Mouse (Mus musculus) midbrain, embryonic 14.5 days (tissue): Measurements from ENCODE around the gene Arsb. TPM values are rescaled to one million over a fixed set of nuclear protein-coding genes. Genes with fewer than 3 reads are reported as not detected.

Experiments used
- ATAC-seq: fragments of 200-750 bp; cut with Nextera tagmentation; 2 replicates; pipeline ENCODE4 v1.8.0; 2017; ENCODE audit warnings: moderate number of reproducible peaks, moderate library complexity; ENCODE audit not compliant: low FRiP score, low TSS enrichment
- DNase-seq: peaks from one replicate; pipeline ENCODE4 v3.0.0-alpha.2; 2015
- H3K27ac ChIP-seq: fragments of 300-500 bp; sonication (generic); replicated peaks from 2 replicates; pipeline ENCODE4 v1.5.1; 2014; ENCODE audit warnings: mild to moderate bottlenecking, low read depth, low read length, moderate library complexity
- H3K27me3 ChIP-seq: fragments of 300-500 bp; sonication (generic); 2 replicates; pipeline ENCODE4 v1.6.1; 2014; ENCODE audit warnings: low read length, control low read depth, mixed read lengths; ENCODE audit not compliant: control insufficient read depth, insufficient read depth
- H3K36me3 ChIP-seq: fragments of 300-500 bp; sonication (generic); 2 replicates; pipeline ENCODE4 v1.6.1; 2014; ENCODE audit warnings: low read length, control low read depth; ENCODE audit not compliant: control insufficient read depth, insufficient read depth
- H3K4me1 ChIP-seq: fragments of 300-500 bp; sonication (generic); 2 replicates; pipeline ENCODE4 v1.6.1; 2014; ENCODE audit warnings: mild to moderate bottlenecking, antibody characterized with exemption, low read length, control low read depth; ENCODE audit not compliant: control insufficient read depth, insufficient read depth
- H3K4me2 ChIP-seq: fragments of 300-500 bp; sonication (generic); 2 replicates; pipeline ENCODE4 v1.6.1; 2014; ENCODE audit warnings: mild to moderate bottlenecking, low read length, moderate library complexity
- H3K4me3 ChIP-seq: fragments of 300-500 bp; sonication (generic); replicated peaks from 2 replicates; pipeline ENCODE4 v1.5.1; 2014; ENCODE audit warnings: low read depth, low read length
- H3K9ac ChIP-seq: fragments of 300-500 bp; sonication (generic); replicated peaks from 2 replicates; pipeline ENCODE4 v1.6.1; 2014; ENCODE audit warnings: mild to moderate bottlenecking, low read length, moderate library complexity
- H3K9me3 ChIP-seq: fragments of 300-500 bp; sonication (generic); 2 replicates; pipeline ENCODE4 v1.6.1; 2016; ENCODE audit warnings: low read length, control low read depth, mixed read lengths; ENCODE audit not compliant: control insufficient read depth
- WGBS: fragments of 180-500 bp; shearing (Covaris S2); extraction: QIAGEN DNeasy Blood & Tissue Kit; methylation state at CpG from one replicate; pipeline ENCODE4 v1.1.7; 2014; 5-methylcytosine and 5-hydroxymethylcytosine counted together
- microRNA-seq: library from miRNA; unstranded; fragments of <30 nt; microRNA quantifications from one replicate; pipeline ENCODE4, GENCODE M21; 2016
- polyA plus RNA-seq: library from polyadenylated mRNA; unstranded; fragments of >200 nt; fragmentation: Nextera tagmentation; extraction: Ambion mirVana; gene quantifications from 2 replicates; pipeline ENCODE4 v1.2.1, GENCODE M21; 2014

Arsb gene
- polyA plus RNA-seq, 1 experiment from 2014 or later: 12.7 TPM

- DNase-seq (no peak), ATAC-seq (no peak)
- no peak overlapping the region for H3K4me3 ChIP-seq
- no peaks in the 10 kb centered on the region for H3K4me1 ChIP-seq
- no peaks in the 10 kb centered on the region for H3K36me3 ChIP-seq
- no peak overlapping the region for H3K4me2 ChIP-seq
- H3K9me3 ChIP-seq: no peaks in the 10 kb centered on the region
- H3K9ac ChIP-seq: no peak overlapping the region
- H3K27me3 ChIP-seq: no peaks in the 10 kb centered on the region
- 86% methylated on average over 3 of the region's 3 CpGs for WGBS
- no peak overlapping the region for H3K27ac ChIP-seq
Observed at GRCm38 (mm10) chr13:93990841-93991240, 219.4 kb downstream of the Arsb start.

DNA sequence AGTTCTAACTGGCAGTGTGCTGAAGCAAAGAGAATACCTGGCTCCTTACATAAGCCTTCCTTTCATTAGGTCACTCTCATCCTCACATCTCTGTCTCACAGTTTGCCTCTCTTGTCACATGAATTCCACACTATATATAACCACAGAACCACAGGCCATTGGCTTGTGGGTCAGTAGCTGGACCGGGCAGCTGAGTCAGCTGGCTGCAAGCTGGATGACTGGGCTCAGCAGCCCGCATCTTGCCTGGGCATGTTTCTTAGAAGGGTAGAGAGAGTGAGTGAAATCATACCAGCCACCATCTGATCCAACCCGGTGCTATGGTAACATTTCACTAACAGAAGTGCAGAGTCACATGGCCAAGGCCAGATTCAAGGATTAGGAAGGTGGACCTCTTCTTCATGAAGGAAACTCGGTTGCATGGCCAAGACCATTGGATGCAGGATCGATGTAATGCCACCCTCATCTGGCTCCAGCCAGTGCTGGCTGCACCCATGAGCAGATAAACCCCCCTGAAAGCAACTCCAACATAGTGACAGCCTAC lies 221.0 kb downstream of the Arsb start:
- Histone ChIP-seq H3K9ac (no peak overlapping the region), H3K4me3 (no peak overlapping the region), H3K9me3 (no peaks in the 10 kb centered on the region), H3K36me3 (no peaks in the 10 kb centered on the region), H3K27me3 (no peaks in the 10 kb centered on the region), H3K4me1 (no peaks in the 10 kb centered on the region), H3K27ac (no peak overlapping the region), H3K4me2 (no peak overlapping the region)
- ATAC-seq: no peak
- no peak for DNase-seq
- WGBS: 95% methylated on average over 5 of the region's 5 CpGs

Small RNAs within 50 kb of the gene (microRNA-seq; reads per million reads assigned to microRNA genes)
- not detected for gene Gm25534
- not detected for gene Mir5624

Other genes with a start within 250 kb of the Arsb start
- 0.28 TPM in 1 of 2 replicates, not detected in the other for gene Bhmt, start 133.7 kb upstream of the Arsb start, polyA plus RNA-seq
- gene Bhmt2, start 97.3 kb upstream of the Arsb start, polyA plus RNA-seq: not detected in 2 replicates
- gene Dmgdh, start 97.2 kb upstream of the Arsb start, polyA plus RNA-seq: 0.17 TPM in 1 of 2 replicates, not detected in the other